Mouse (Mus musculus): ENCODE data around the gene Tdrd1. TPM values are rescaled to one million over a fixed set of nuclear protein-coding genes. Genes with fewer than 3 reads are reported as not detected.

Tdrd1 gene
- polyA plus RNA-seq, 2 experiments, result 3.3 to 3.9 TPM

DNA sequence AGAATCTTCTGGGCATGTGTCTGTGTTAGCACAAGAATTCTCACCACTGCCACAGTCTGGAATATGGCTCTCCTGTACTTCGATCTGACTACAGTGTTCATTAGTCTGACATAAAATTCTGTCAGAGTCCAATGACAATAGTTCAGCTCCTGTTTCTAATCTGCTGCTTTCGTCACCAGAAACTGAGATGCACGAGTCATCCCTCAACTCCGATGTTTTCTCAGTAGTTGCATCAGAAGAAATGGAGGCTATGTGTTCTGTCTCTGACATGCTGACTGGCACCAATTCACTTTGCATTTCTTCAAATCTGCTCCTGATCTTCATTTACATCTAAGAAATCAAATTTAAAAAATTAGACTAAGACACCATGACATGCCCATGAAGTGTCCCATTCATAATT lies 12.6 kb upstream of the Tdrd1 start:
- Histone ChIP-seq H3K4me2 (replicated peaks; ENCODE audit: low read depth, low read length, severe bottlenecking) (no peak overlapping the region), H3K4me3 (replicated peaks; ENCODE audit: low read length) (no peak overlapping the region), H3K9me3 (ENCODE audit: control insufficient read depth, low read length) (no peaks in the 10 kb centered on the region), H3K27ac (replicated peaks; ENCODE audit: low read depth, low read length) (no peak overlapping the region), H3K9ac (ENCODE audit: low read depth, low read length, severe bottlenecking) (no peak overlapping the region), H3K27me3 (ENCODE audit: control insufficient read depth, insufficient read depth, low read length) (no peaks in the 10 kb centered on the region), H3K36me3 (ENCODE audit: control insufficient read depth, insufficient read depth, low read length) (peaks cover 57% of the 10 kb centered on the region), H3K4me1 (ENCODE audit: control insufficient read depth, insufficient read depth, low read length) (peaks cover 23% of the 10 kb centered on the region)
- ATAC-seq (ENCODE audit: low FRiP score, low read depth) (no peak), DNase-seq (ENCODE audit: low spot score) (no peak)
- no peak for TF ChIP-seq POLR2A (IDR thresholded peaks at IDR 0.05; ENCODE audit: borderline replicate concordance, extremely low read depth, insufficient read depth, insufficient read length)
- 89% methylated on average over 4 of the region's 4 CpGs for WGBS

DNA sequence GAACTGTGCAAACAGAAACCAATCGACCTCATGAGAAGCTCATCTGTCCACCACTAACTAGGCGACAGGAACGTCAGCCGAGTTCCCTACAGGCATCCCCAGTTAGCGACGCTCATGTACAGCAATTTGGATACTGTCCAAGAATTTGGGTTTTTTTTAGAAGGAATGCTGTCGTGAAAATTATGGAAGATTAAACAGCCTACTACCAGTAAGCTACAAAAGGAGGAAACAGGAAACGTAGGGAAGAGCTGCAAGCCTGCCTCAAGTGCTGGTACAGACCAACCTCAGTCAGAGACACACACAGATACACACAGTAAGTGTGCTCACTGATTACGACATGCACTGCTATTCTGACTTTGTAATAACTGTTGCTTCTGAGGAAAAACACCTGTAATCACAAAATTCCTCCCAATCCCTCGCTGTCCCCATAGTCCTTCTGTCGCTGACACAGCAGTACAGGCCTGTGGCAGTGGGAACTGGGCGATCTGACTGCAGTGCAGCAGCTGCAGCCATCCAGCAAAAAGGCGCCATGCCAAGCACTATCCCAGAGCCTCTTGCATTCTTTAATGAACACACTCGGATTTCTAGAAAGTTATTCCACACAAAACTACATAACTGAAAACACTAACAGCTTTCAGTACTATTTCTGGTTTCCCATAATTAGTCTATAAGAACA lies 8.0 kb upstream of the Tdrd1 start:
- Histone ChIP-seq H3K4me2 (replicated peaks; ENCODE audit: low read depth, low read length, severe bottlenecking) (0 out of 2 replicates have a peak overlapping the region, but pooled peaks have one; percentile 1), H3K4me3 (replicated peaks; ENCODE audit: low read length) (no peak overlapping the region), H3K27me3 (ENCODE audit: control insufficient read depth, insufficient read depth, low read length) (no peaks in the 10 kb centered on the region), H3K9ac (ENCODE audit: low read depth, low read length, severe bottlenecking) (no peak overlapping the region), H3K36me3 (ENCODE audit: control insufficient read depth, insufficient read depth, low read length) (peaks cover 16% of the 10 kb centered on the region), H3K27ac (replicated peaks; ENCODE audit: low read depth, low read length) (no peak overlapping the region), H3K4me1 (ENCODE audit: control insufficient read depth, insufficient read depth, low read length) (peaks cover 42% of the 10 kb centered on the region), H3K9me3 (ENCODE audit: control insufficient read depth, low read length) (no peaks in the 10 kb centered on the region)
- TF ChIP-seq POLR2A (IDR thresholded peaks at IDR 0.05; ENCODE audit: borderline replicate concordance, extremely low read depth, insufficient read depth, insufficient read length), result no peak
- no peak for ATAC-seq (ENCODE audit: low FRiP score, low read depth)
- peak; percentile 64 for DNase-seq (ENCODE audit: low spot score)
- 29% methylated on average over 14 of the region's 14 CpGs for WGBS

DNA sequence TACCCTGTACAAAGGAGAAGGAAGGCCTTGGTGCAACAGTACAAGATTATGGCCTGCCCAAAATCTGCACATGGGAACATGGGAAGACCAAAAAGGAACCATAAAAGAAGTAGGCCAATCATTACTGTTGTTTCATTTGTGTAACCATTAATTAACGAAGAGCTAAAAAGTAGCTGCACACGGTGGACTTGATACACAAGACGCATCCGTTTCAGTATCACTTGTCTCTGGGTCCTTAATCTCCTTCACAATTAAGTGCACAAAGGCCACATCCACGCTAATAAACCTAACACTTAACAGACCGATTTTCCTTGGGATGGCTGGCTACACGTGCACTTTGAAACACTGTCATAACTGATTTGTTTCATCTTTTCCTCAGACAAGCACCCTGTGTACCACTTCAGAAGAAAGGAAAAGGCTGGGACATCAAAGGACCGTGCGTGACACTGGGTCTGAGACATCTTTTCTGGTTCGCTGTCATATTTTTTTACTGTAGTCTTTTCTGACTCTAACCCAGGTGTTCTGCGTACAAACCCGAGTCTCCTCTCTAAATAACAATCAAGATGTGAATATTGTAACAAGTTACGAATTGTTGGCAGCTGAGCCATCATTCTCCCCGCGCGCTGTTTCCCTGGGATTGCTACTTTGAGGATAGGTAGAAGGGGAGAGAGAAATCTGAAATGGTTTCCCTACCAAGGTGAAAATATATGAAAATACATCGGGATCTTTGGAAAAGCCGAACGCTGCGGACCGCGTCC lies 4.8 kb upstream of the Tdrd1 start:
- 5% methylated on average over 22 of the region's 22 CpGs for WGBS
- Histone ChIP-seq H3K36me3 (ENCODE audit: control insufficient read depth, insufficient read depth, low read length) (no peaks in the 10 kb centered on the region), H3K4me2 (replicated peaks; ENCODE audit: low read depth, low read length, severe bottlenecking) (peak overlapping the region; percentile 72), H3K9ac (ENCODE audit: low read depth, low read length, severe bottlenecking) (peak overlapping the region; percentile 94), H3K27ac (replicated peaks; ENCODE audit: low read depth, low read length) (peak overlapping the region; percentile 87), H3K9me3 (ENCODE audit: control insufficient read depth, low read length) (no peaks in the 10 kb centered on the region), H3K4me3 (replicated peaks; ENCODE audit: low read length) (peak overlapping the region; percentile 98), H3K27me3 (ENCODE audit: control insufficient read depth, insufficient read depth, low read length) (no peaks in the 10 kb centered on the region), H3K4me1 (ENCODE audit: control insufficient read depth, insufficient read depth, low read length) (peaks cover 42% of the 10 kb centered on the region)
- TF ChIP-seq POLR2A (IDR thresholded peaks at IDR 0.05; ENCODE audit: borderline replicate concordance, extremely low read depth, insufficient read depth, insufficient read length), result no peak
- DNase-seq (ENCODE audit: low spot score), result no peak
- no peak for ATAC-seq (ENCODE audit: low FRiP score, low read depth)

DNA sequence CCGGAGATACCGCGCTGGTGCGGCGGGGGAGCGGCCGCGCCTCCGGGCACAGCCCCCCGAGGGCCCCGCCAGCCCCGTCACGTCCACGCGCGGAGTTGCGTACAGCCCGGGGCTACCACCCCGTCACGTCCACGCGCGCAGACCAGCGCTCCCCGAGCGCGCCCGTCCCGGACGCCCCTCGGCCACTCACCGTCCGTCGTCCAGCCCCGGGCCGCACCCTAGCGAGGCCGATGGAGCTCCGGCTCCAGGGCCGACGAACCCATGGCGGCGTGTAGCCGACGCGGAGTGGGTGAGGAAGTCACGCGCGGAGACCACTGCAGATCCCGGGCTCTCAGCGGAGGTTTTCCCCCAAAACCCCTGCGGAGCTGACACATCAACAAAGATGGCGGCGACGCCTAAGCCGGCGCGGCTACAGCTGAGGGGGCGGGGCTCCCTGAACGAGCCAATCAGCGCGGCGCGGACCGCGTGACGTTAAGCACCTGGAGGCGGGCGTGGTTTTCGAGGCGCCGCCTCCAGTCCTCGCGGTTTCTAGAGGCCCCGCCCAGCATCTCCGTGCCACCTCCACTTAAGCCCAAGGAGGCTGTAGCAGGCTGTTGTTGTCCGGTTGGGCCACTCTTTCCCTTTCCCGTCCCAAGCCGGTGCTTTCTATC lies 4.1 kb upstream of the Tdrd1 start, which contains the start of gene Ccdc186:
Ccdc186 (minus strand) TSS at position 393 of the 650 bp plus-strand sequence.
- TF ChIP-seq POLR2A (IDR thresholded peaks at IDR 0.05; ENCODE audit: borderline replicate concordance, extremely low read depth, insufficient read depth, insufficient read length), result peak; percentile 72; the same call in 1 of the 2 replicates
- Histone ChIP-seq H3K9me3 (ENCODE audit: control insufficient read depth, low read length) (no peaks in the 10 kb centered on the region), H3K27me3 (ENCODE audit: control insufficient read depth, insufficient read depth, low read length) (no peaks in the 10 kb centered on the region), H3K4me3 (replicated peaks; ENCODE audit: low read length) (peak within 1 kb of the TSS; percentile 98), H3K27ac (replicated peaks; ENCODE audit: low read depth, low read length) (peak within 1 kb of the TSS; percentile 87), H3K4me1 (ENCODE audit: control insufficient read depth, insufficient read depth, low read length) (peaks cover 38% of the 10 kb centered on the region), H3K9ac (ENCODE audit: low read depth, low read length, severe bottlenecking) (peak within 1 kb of the TSS; percentile 94), H3K4me2 (replicated peaks; ENCODE audit: low read depth, low read length, severe bottlenecking) (peak within 1 kb of the TSS; percentile 72), H3K36me3 (ENCODE audit: control insufficient read depth, insufficient read depth, low read length) (no peaks in the 10 kb centered on the region)
- ATAC-seq (ENCODE audit: low FRiP score, low read depth) (peak; percentile 100), DNase-seq (ENCODE audit: low spot score) (peak; percentile 98)
- WGBS, result under 1% methylated on average over 69 of the region's 79 CpGs

DNA sequence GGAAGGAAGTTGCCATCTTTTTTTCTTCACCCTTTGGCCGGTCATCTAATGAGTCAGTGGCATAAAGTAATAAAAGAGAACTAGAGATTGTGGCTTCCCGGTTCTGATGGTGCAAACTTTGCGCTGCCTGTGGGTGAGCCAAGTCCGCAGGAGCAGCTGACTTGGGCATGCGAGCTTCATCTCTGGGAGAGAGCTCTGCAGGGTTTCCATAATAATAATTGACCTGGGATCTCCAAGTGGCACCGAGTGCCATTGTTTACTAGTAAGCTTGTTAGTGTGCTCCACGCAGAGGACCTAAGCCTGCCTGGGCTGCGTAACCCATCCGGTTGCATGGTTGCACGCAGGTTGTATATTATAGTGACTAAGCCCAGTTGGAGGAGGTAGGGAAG lies 3.6 kb upstream of the Tdrd1 start:
- Histone ChIP-seq H3K4me2 (replicated peaks; ENCODE audit: low read depth, low read length, severe bottlenecking) (peak overlapping the region; percentile 56), H3K4me3 (replicated peaks; ENCODE audit: low read length) (peak overlapping the region; percentile 98), H3K36me3 (ENCODE audit: control insufficient read depth, insufficient read depth, low read length) (no peaks in the 10 kb centered on the region), H3K27me3 (ENCODE audit: control insufficient read depth, insufficient read depth, low read length) (no peaks in the 10 kb centered on the region), H3K9ac (ENCODE audit: low read depth, low read length, severe bottlenecking) (peak overlapping the region; percentile 94), H3K9me3 (ENCODE audit: control insufficient read depth, low read length) (no peaks in the 10 kb centered on the region), H3K4me1 (ENCODE audit: control insufficient read depth, insufficient read depth, low read length) (peaks cover 33% of the 10 kb centered on the region), H3K27ac (replicated peaks; ENCODE audit: low read depth, low read length) (no peak overlapping the region; the same call in none of the 2 replicates)
- peak; percentile 36 for ATAC-seq (ENCODE audit: low FRiP score, low read depth)
- no peak for TF ChIP-seq POLR2A (IDR thresholded peaks at IDR 0.05; ENCODE audit: borderline replicate concordance, extremely low read depth, insufficient read depth, insufficient read length)
- WGBS, result 18% methylated on average over 10 of the region's 10 CpGs
- DNase-seq (ENCODE audit: low spot score), result no peak

Measured in limb, embryonic 14.5 days (tissue).